Mouse (Mus musculus) myocyte (in vitro differentiated cells): ENCODE measurements around the gene Drd3.

ENCODE experiments used
- POLR2A ChIP-seq: IDR thresholded peaks from one replicate; pipeline ENCODE4 v1.6.1; 2011; ENCODE audit warnings: low read depth, mild to moderate bottlenecking, control low read depth, moderate library complexity; ENCODE audit not compliant: insufficient read length
- REST ChIP-seq: IDR thresholded peaks from one replicate; pipeline ENCODE4 v1.6.1; 2011; ENCODE audit warnings: mild to moderate bottlenecking, control low read depth, moderate library complexity; ENCODE audit not compliant: insufficient read depth, insufficient read length
- USF1 ChIP-seq: IDR thresholded peaks from one replicate; pipeline ENCODE4 v1.6.1; 2011; ENCODE audit warnings: low read depth, mild to moderate bottlenecking, control low read depth, moderate library complexity

- TF ChIP-seq POLR2A (no peak), USF1 (no peak), REST (no peak)
Measured at GRCm38 (mm10) chr16:43816321-43816720, 62.5 kb downstream of the Drd3 start.
